Mouse (Mus musculus) CH12.LX (cell line): ENCODE measurements around the gene P4ha1.

ENCODE experiments used
- CTCF ChIP-seq, 2 experiments: IDR thresholded peaks in 1 of 2; conservative IDR thresholded peaks in 1 of 2; 2 replicates each; pipeline ENCODE4 v1.5.1; 2011 to 2012; ENCODE audit warnings: low read depth in 2 of 2, low read length in 2 of 2, improper control_type of control experiment in 1 of 2, inconsistent platforms in 1 of 2, mild to moderate bottlenecking in 1 of 2, moderate library complexity in 1 of 2
- POLR2A ChIP-seq: IDR thresholded peaks from 2 replicates; pipeline ENCODE4 v1.6.1; 2011; ENCODE audit warnings: low read depth, mild to moderate bottlenecking, improper control_type of control experiment, low read length
- RCOR1 ChIP-seq: conservative IDR thresholded peaks from 2 replicates; pipeline ENCODE4 v1.6.1; 2012; ENCODE audit warnings: low read depth, mild to moderate bottlenecking, inconsistent platforms, low read length, improper control_type of control experiment
- TCF12 ChIP-seq: IDR thresholded peaks from 2 replicates; pipeline ENCODE4 v1.6.1; 2014; ENCODE audit warnings: low read depth, mild to moderate bottlenecking, inconsistent platforms, low read length, improper control_type of control experiment
- USF2 ChIP-seq: conservative IDR thresholded peaks from 2 replicates; pipeline ENCODE4 v1.6.1; 2011; ENCODE audit warnings: low read depth, low read length, improper control_type of control experiment

- no peak for TF ChIP-seq RCOR1
- TF ChIP-seq USF2, result no peak
- TF ChIP-seq POLR2A, result peak; percentile 99
- TF ChIP-seq CTCF (conservative IDR thresholded peaks at IDR 0.05 in 1 of 2, IDR thresholded peaks at IDR 0.05 in 1 of 2; ENCODE audit: low read depth in 2 of 2, low read length in 2 of 2), result peak in 1 of 2 experiments; percentile 81; a peak in 2 of 4 replicates
- peak; percentile 95 for TF ChIP-seq TCF12
Observed at GRCm38 (mm10) chr10:59323100-59323487, at the start of gene P4ha1.
